Mouse (Mus musculus) C2C12 (cell line): Measurements from ENCODE around the gene Tmem234.

Source experiments
- CEBPB ChIP-seq: IDR thresholded peaks from one replicate; pipeline ENCODE4 v1.6.1; 2011; ENCODE audit warnings: low read depth, mild to moderate bottlenecking, control low read depth, moderate library complexity
- CTCF ChIP-seq: IDR thresholded peaks from one replicate; pipeline ENCODE4 v1.5.1; 2011; ENCODE audit not compliant: control insufficient read depth, insufficient read depth, insufficient read length
- FOSL1 ChIP-seq: IDR thresholded peaks from one replicate; pipeline ENCODE4 v1.8.0; 2011; ENCODE audit warnings: mild to moderate bottlenecking, low read length; ENCODE audit not compliant: poor library complexity, insufficient read depth, severe bottlenecking
- MAX ChIP-seq: IDR thresholded peaks from one replicate; pipeline ENCODE4 v1.6.1; 2011; ENCODE audit warnings: mild to moderate bottlenecking, control low read depth
- MYOD1 ChIP-seq: IDR thresholded peaks from one replicate; pipeline ENCODE4 v1.6.1; 2011; ENCODE audit warnings: low read depth; ENCODE audit not compliant: control insufficient read depth, insufficient read length
- MYOG ChIP-seq: IDR thresholded peaks from one replicate; pipeline ENCODE4 v1.6.1; 2011; ENCODE audit not compliant: control insufficient read depth, insufficient read length; ENCODE audit errors: extremely low read depth
- USF1 ChIP-seq: IDR thresholded peaks from one replicate; pipeline ENCODE4 v1.6.1; 2011; ENCODE audit warnings: low read depth, mild to moderate bottlenecking, control low read depth, moderate library complexity

- TF ChIP-seq CTCF = no peak
- no peak for TF ChIP-seq MAX
- no peak for TF ChIP-seq MYOG
- no peak for TF ChIP-seq MYOD1
- TF ChIP-seq USF1 = no peak
- no peak for TF ChIP-seq CEBPB
- no peak for TF ChIP-seq FOSL1
Measured at GRCm38 (mm10) chr4:129620419-129621282, 20.2 kb downstream of the Tmem234 start.
